9 mouse cellular contexts compared by ENCODE assay signal in genomic region chr8:116927880-116928279, GRCm38 (mm10). TPM values are rescaled to one million over a fixed set of nuclear protein-coding genes. Genes with fewer than 3 reads are reported as not detected.
DNase-seq lines count a peak whose midpoint lies in the region; ATAC-seq and TF ChIP-seq lines count a peak whose summit lies in the region.
"Had no signal": no experiment of that assay in that cellular context is flagged by ENCODE, and none has a peak within 500 bp of the region (broad histone marks: within the 10 kb centered on the region; RNA-seq: fewer than 3 reads in every experiment).

No protein-coding gene starts in this region.

- no peak overlapping the region for H3K27ac ChIP-seq in liver, embryonic 11.5 days (ENCODE audit: low read depth, low read length)
- no peak overlapping the region for H3K27ac ChIP-seq in spleen, adult 2 months (ENCODE audit: insufficient read depth, low read length)
- no peak overlapping the region for H3K27ac ChIP-seq in forebrain, embryonic 12.5 days
- H3K27ac ChIP-seq: limb, embryonic 15.5 days had no signal

- peaks cover 31% of the 10 kb centered on the region; the same call in 1 of the 2 replicates for H3K36me3 ChIP-seq in liver, embryonic 11.5 days (ENCODE audit: control insufficient read depth, insufficient read depth, low read length)
- no peaks in the 10 kb centered on the region for H3K36me3 ChIP-seq in spleen, adult 2 months (ENCODE audit: control insufficient read depth, insufficient read depth, low read length)
- H3K36me3 ChIP-seq in forebrain, embryonic 12.5 days (replicated peaks): peaks cover 47% of the 10 kb centered on the region

- H3K9ac ChIP-seq in liver, embryonic 11.5 days (ENCODE audit: low read depth, low read length): no peak overlapping the region
- H3K9ac ChIP-seq in forebrain, embryonic 12.5 days: no peak overlapping the region
- H3K9ac ChIP-seq: limb, embryonic 15.5 days had no signal

- intact Hi-C loops in heart, postnatal 14 days (cut with DNase I): no loop called here

- WGBS in liver, embryonic 11.5 days: 84% methylated on average over 9 of the region's 9 CpGs
- WGBS in spleen, adult 2 months: 89% methylated on average over 9 of the region's 9 CpGs
- WGBS in forebrain, embryonic 12.5 days: 89% methylated on average over 9 of the region's 9 CpGs

- TF ChIP-seq CTCF in spleen, adult 2 months (IDR thresholded peaks at IDR 0.05; ENCODE audit: extremely low read depth, insufficient read depth, insufficient read length, insufficient replicate concordance): peak; percentile 61; the same call in 1 of the 2 replicates

- H3K27me3 ChIP-seq in liver, embryonic 11.5 days (replicated peaks; ENCODE audit: control insufficient read depth, insufficient read depth, low read length): no peaks in the 10 kb centered on the region
- no peaks in the 10 kb centered on the region for H3K27me3 ChIP-seq in spleen, adult 2 months (ENCODE audit: control insufficient read depth, insufficient read depth, low read length)
- H3K27me3 ChIP-seq in forebrain, embryonic 12.5 days: no peaks in the 10 kb centered on the region
- H3K27me3 ChIP-seq: limb, embryonic 15.5 days had no signal

- H3K4me3 ChIP-seq in liver, embryonic 11.5 days (ENCODE audit: low read depth, low read length): no peak overlapping the region
- H3K4me3 ChIP-seq in spleen, adult 2 months (ENCODE audit: extremely low read depth, insufficient read depth, insufficient read length): no peak overlapping the region
- H3K4me3 ChIP-seq in forebrain, embryonic 12.5 days (replicated peaks): no peak overlapping the region
- H3K4me3 ChIP-seq: limb, embryonic 15.5 days had no signal

- DNase-seq in heart, postnatal 14 days: peak; percentile 30 to 46
- DNase-seq in heart, adult 9 months (ENCODE audit: low spot score in 2 of 2): no peak
- DNase-seq in CD8-positive naive resting alpha-beta T cell, adult 2 months (ENCODE audit: low read depth in 2 of 2, low spot score in 2 of 2): peak; percentile 52 to 63
- DNase-seq in liver, embryonic 11.5 days (ENCODE audit: low spot score): no peak
- peak in 1 of 2 experiments; percentile 54 for DNase-seq in spleen, adult 2 months (ENCODE audit: low read depth in 1 of 2, low spot score in 2 of 2)
- DNase-seq in right cerebral cortex, postnatal 10 days (ENCODE audit: low spot score in 2 of 2): no peak

- no peak overlapping the region for H3K4me2 ChIP-seq in liver, embryonic 11.5 days
- H3K4me2 ChIP-seq in forebrain, embryonic 12.5 days: no peak overlapping the region
- H3K4me2 ChIP-seq: limb, embryonic 15.5 days had no signal

- peaks cover 5% of the 10 kb centered on the region for H3K4me1 ChIP-seq in liver, embryonic 11.5 days (replicated peaks; ENCODE audit: control insufficient read depth, insufficient read depth, low read length)
- no peaks in the 10 kb centered on the region; the same call in 1 of the 2 replicates for H3K4me1 ChIP-seq in spleen, adult 2 months (ENCODE audit: control insufficient read depth, insufficient read depth, insufficient read length)
- H3K4me1 ChIP-seq in forebrain, embryonic 12.5 days: 0 out of 2 replicates have a peak, but pooled peaks cover under 1% of the 10 kb centered on the region
- H3K4me1 ChIP-seq: limb, embryonic 15.5 days had no signal

- ATAC-seq in common myeloid progenitor, adult 5-6 weeks (replicated peaks; ENCODE audit: low read depth, poor library complexity, severe bottlenecking): peak; percentile 80
- 0 out of 2 replicates have a peak, but pooled peaks have one; percentile 32 for ATAC-seq in liver, embryonic 11.5 days (replicated peaks; ENCODE audit: low FRiP score)
- ATAC-seq in forebrain, embryonic 12.5 days (ENCODE audit: low FRiP score): no peak

- no peaks in the 10 kb centered on the region for H3K9me3 ChIP-seq in liver, embryonic 11.5 days (ENCODE audit: control insufficient read depth, low read length)
- H3K9me3 ChIP-seq in forebrain, embryonic 12.5 days: no peaks in the 10 kb centered on the region
- H3K9me3 ChIP-seq: limb, embryonic 15.5 days had no signal

- TF ChIP-seq POLR2A in spleen, adult 2 months (IDR thresholded peaks at IDR 0.05; ENCODE audit: low read depth, low read length): no peak

RNA-seq across cellular contexts. Expression of gene Cenpn, which starts 6.3 kb away (rescaled TPM):
- total RNA-seq in heart, postnatal 14 days (2021): 1 to 10 TPM; 1.7 to 2.6 TPM
- 35.8 and 48.2 TPM in 2 replicates for total RNA-seq in common myeloid progenitor, adult 5-6 weeks (2017)
- 53.9 and 56.9 TPM in 2 replicates for polyA plus RNA-seq in liver, embryonic 11.5 days (2014; fragmentation: Nextera tagmentation; extraction: Ambion mirVana)
- polyA plus RNA-seq in spleen, adult 2 months (2012; rRNA removed): 2.2 and 3.0 TPM in 2 replicates
- polyA plus RNA-seq in forebrain, embryonic 12.5 days (2016; fragmentation: Nextera tagmentation; extraction: Ambion mirVana): 43.5 and 45.8 TPM in 2 replicates

RNA-seq across cellular contexts. Expression of gene Cmc2, which starts 6.6 kb away (rescaled TPM):
- 10 to 100 TPM; 49.8 to 66.2 TPM for total RNA-seq in heart, postnatal 14 days (2021)
- total RNA-seq in common myeloid progenitor, adult 5-6 weeks (2017): 64.4 and 73.8 TPM in 2 replicates
- 94.4 and 101 TPM in 2 replicates for polyA plus RNA-seq in liver, embryonic 11.5 days (2014; fragmentation: Nextera tagmentation; extraction: Ambion mirVana)
- polyA plus RNA-seq in spleen, adult 2 months (2012; rRNA removed): 3.4 TPM in 2 replicates
- 73.6 and 78.2 TPM in 2 replicates for polyA plus RNA-seq in forebrain, embryonic 12.5 days (2016; fragmentation: Nextera tagmentation; extraction: Ambion mirVana)

RNA-seq across cellular contexts. Expression of gene Atmin, which starts 15.3 kb away (rescaled TPM):
- 10 to 100 TPM; 12.0 to 15.0 TPM for total RNA-seq in heart, postnatal 14 days (2021)
- 10.3 and 17.7 TPM in 2 replicates for total RNA-seq in common myeloid progenitor, adult 5-6 weeks (2017)
- polyA plus RNA-seq in liver, embryonic 11.5 days (2014; fragmentation: Nextera tagmentation; extraction: Ambion mirVana): 13.1 and 13.3 TPM in 2 replicates
- 10.2 and 13.0 TPM in 2 replicates for polyA plus RNA-seq in spleen, adult 2 months (2012; rRNA removed)
- polyA plus RNA-seq in forebrain, embryonic 12.5 days (2016; fragmentation: Nextera tagmentation; extraction: Ambion mirVana): 17.9 and 18.5 TPM in 2 replicates

RNA-seq across cellular contexts. Expression of gene 1700030J22Rik, which starts 50.9 kb away (rescaled TPM):
- total RNA-seq in heart, postnatal 14 days (2021): under 1 TPM; 0.54 to 0.79 TPM
- total RNA-seq in common myeloid progenitor, adult 5-6 weeks (2017): 0.05 TPM in 1 of 2 replicates, not detected in the other
- 0.63 and 0.88 TPM in 2 replicates for polyA plus RNA-seq in liver, embryonic 11.5 days (2014; fragmentation: Nextera tagmentation; extraction: Ambion mirVana)
- polyA plus RNA-seq in spleen, adult 2 months (2012; rRNA removed): 0.05 and 0.18 TPM in 2 replicates
- polyA plus RNA-seq in forebrain, embryonic 12.5 days (2016; fragmentation: Nextera tagmentation; extraction: Ambion mirVana): 4.5 and 5.4 TPM in 2 replicates

Comparison
In these comparisons a context has a peak if more than half of its experiments do, and no peak if none do; other contexts are left out.
1. DNase-seq: peak in heart, postnatal 14 days (2 of 2) and CD8-positive naive resting alpha-beta T cell, adult 2 months (2 of 2); none in heart, adult 9 months (0 of 2), liver, embryonic 11.5 days (single experiment) and right cerebral cortex, postnatal 10 days (0 of 2).
2. RNA of gene Cenpn, which starts 6.3 kb away (polyA plus RNA-seq): 53.9 to 56.9 TPM in liver, embryonic 11.5 days and 43.5 to 45.8 TPM in forebrain, embryonic 12.5 days; 2.2 to 3.0 TPM in spleen, adult 2 months; every median in the first group is over 10 times any median in the second.
3. RNA of gene Cmc2, which starts 6.6 kb away (polyA plus RNA-seq): 94.4 to 101 TPM in liver, embryonic 11.5 days and 73.6 to 78.2 TPM in forebrain, embryonic 12.5 days; 3.4 TPM in spleen, adult 2 months; every median in the first group is over 10 times any median in the second.